Mouse (Mus musculus) A20 (cell line): ENCODE measurements at regions not wholly inside any gene's neighbourhood (a gene's known extent, or its start where the extent isn't known, plus 50 kb on each side); places are given as distances from the start of the nearest gene placed in this dataset.

Experiments used
- DNase-seq: peaks from one replicate; pipeline ENCODE4 v3.0.0-alpha.2; 2011; ENCODE audit warnings: low read depth, low spot score

DNA sequence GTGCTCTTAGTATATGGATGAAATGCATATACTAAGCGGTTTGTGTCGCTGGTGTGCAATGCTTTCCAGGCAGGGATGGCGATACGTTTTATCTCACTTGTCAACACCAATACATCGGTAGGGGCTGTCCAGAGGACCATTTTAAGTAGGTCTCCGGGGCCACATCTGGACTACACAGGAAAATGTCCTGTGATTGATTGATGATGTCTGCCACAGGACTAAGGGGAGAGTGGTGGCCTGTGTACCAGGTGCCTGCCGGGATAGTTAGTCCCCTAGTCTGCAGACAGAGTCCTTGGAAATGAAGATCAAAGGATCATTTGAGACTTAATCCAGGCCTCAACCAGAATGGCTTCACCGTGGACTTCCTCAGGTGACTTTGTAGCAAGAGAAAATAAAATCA, 460.6 kb downstream of the Bnc2 start:
- DNase-seq = no peak

DNA sequence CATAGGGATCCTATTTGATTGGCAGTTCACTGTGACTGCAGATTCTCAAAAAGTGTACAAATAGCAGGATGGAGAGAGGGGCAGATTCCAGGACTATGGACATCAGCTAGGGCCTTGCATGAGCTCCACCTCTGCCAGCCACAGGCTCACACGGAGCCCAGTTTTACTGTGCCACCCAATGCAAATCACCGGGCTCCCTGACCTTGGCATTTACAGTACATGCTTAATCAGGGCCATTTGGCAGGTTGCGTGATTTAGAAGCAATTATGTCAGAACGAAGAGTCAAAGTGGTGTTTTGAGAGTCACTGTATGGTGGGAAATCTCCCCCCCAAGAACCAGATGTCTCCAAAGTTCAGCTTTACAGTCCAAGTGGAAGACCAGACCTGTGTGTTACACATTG, 456.1 kb downstream of the Bnc2 start:
- no peak for DNase-seq

DNA sequence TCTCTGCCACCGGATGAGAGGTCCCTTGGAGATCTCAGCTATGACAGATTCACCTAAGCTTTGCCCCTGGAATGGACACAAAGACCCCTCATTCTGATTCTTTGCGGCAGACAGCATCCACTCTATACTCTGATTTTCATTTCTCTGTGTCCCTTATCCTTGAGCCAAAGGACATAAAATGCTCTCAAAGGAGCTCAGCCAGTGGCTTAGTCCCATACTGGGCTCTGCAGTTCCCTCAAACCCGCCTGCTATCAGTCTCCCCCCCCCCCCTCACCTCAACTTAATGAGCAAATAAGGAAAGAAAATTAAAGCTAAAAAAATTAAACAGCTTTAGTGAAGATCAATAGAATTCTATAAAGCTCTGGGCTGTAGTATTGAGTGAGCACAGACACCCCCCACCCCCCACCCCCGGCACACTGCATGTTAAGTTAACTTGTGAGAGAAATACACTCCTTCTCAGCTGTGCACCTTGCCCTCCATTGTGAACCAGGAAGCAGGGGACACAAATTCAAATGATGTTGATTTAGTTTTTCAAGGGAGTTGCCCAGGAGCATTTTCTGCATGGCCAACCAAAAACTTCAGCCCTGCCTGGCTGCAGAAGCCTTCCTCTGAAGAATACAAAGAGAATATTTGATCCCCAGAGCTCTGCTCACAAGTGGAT, 452.9 kb downstream of the Bnc2 start:
- DNase-seq = no peak

DNA sequence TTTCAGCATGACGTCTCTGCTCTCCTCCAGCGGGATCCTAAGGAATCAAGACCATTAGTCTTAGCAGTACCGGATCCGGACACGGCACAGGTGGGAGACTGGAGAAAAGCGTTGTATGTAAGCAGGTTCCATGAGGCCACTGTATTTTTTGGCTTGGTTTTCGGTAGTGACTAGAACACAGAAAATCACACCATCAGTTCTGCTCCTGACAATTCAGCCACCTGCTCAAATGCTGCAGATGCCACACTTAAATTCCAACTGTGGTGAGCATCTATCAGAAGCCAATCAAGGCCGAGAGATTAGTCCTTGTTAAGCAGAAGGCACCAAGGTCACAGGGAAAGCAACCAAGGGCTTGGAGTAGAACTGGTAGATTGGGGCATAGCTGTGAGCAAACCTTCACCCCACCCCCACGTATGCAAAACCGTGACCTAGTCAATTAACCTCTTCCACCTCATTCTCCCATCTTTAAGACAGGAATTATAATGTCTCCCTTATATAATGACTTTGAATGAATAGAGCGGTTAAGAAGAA, 452.2 kb downstream of the Bnc2 start:
- no peak for DNase-seq

DNA sequence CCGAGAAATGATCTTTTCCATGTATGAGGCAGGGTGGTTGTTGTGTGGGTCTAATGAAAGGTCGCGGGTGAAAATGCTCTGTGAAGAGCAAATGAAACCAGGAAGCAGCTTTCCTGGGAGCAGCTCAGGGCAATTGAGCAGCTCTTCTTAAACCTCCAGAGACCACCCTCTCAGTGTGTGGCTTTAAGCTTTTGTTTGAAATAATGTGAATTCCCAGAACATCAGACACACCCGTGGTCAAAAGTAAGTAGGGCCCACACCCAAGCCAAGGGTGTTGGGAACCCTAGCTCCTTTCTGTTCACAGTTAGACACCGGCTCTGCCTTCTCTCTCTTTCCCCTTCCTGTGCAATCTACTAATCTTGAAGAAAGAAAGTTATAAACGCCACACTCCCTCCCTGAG, 450.5 kb downstream of the Bnc2 start:
- no peak for DNase-seq
